Mouse (Mus musculus) gastrocnemius, postnatal 25 days (tissue): ENCODE measurements around the gene Nckap5. TPM values are rescaled to one million over a fixed set of nuclear protein-coding genes. Genes with fewer than 3 reads are reported as not detected.
A peak's percentile ranks its signal among the peaks of the same experiment; 100 is the strongest.
"Not testable (repeated sequence)": the region's sequence is repeated elsewhere in the genome, so short reads cannot be mapped to it uniquely, and the experiment has no call there.

ENCODE experiments used
- DNase-seq: peaks from one replicate; pipeline ENCODE4 v3.0.0; 2022
- long read RNA-seq, 2 experiments: library from polyadenylated mRNA; stranded (forward); transcript quantifications; one replicate each; pipeline ENCODE4 v2.0.0; 2021
- total RNA-seq, 2 experiments: library from RNA; stranded (reverse); gene quantifications; 1 replicate in 1 of 2; 2 replicates in 1 of 2; pipeline ENCODE4 v1.2.3; 2021

Nckap5 gene
- 1 to 10 TPM in 1 of 2 experiments, under 1 TPM in 1; 0.56 to 1.3 TPM for total RNA-seq
- long read RNA-seq, experiment 1, partial matches to known transcripts = 0 of 122 reads
- long read RNA-seq, experiment 1, other reads (novel, unspliced or antisense) = 122 of 122 reads
- long read RNA-seq, experiment 2, partial matches to known transcripts = 0 of 68 reads
- long read RNA-seq, experiment 2, other reads (novel, unspliced or antisense) = 68 of 68 reads

GRCm38 (mm10) chr1:126830031-126830927, at the start of gene Nckap5:
Gene Nckap5, minus strand, starts transcription at chr1:126830799.
- DNase-seq = peak; percentile 73

GRCm38 (mm10) chr1:126877495-126877894, 46.9 kb upstream of the Nckap5 start:
- no peak for DNase-seq

GRCm38 (mm10) chr1:126868372-126868771, 37.8 kb upstream of the Nckap5 start:
- DNase-seq = no peak

- no peak for DNase-seq
Measured at GRCm38 (mm10) chr1:126867912-126868311, 37.3 kb upstream of the Nckap5 start.

GRCm38 (mm10) chr1:126865591-126866086, 35.0 kb upstream of the Nckap5 start:
- DNase-seq = no peak

- DNase-seq = no peak
Measured at GRCm38 (mm10) chr1:126861816-126862215, 31.2 kb upstream of the Nckap5 start.

- no peak for DNase-seq
Measured at GRCm38 (mm10) chr1:126860537-126860936, 29.9 kb upstream of the Nckap5 start.

GRCm38 (mm10) chr1:126849481-126849880, 18.9 kb upstream of the Nckap5 start:
- no peak for DNase-seq

GRCm38 (mm10) chr1:126846317-126846716, 15.7 kb upstream of the Nckap5 start:
- no peak for DNase-seq

- DNase-seq = no peak
Measured at GRCm38 (mm10) chr1:126832885-126833284, 2.3 kb upstream of the Nckap5 start.

- no peak for DNase-seq
Measured at GRCm38 (mm10) chr1:126829031-126829430, 1.6 kb downstream of the Nckap5 start.

GRCm38 (mm10) chr1:126824841-126825240, 5.8 kb downstream of the Nckap5 start:
- no peak for DNase-seq

- no peak for DNase-seq
Measured at GRCm38 (mm10) chr1:126822246-126822645, 8.4 kb downstream of the Nckap5 start.

GRCm38 (mm10) chr1:126817381-126818034, 13.1 kb downstream of the Nckap5 start:
- DNase-seq = peak; percentile 39

- no peak for DNase-seq
Measured at GRCm38 (mm10) chr1:126806994-126807611, 23.5 kb downstream of the Nckap5 start.

GRCm38 (mm10) chr1:126806548-126806947, 24.1 kb downstream of the Nckap5 start:
- DNase-seq = peak; percentile 46

- no peak for DNase-seq
Measured at GRCm38 (mm10) chr1:126802405-126802804, 28.2 kb downstream of the Nckap5 start.

- no peak for DNase-seq
Measured at GRCm38 (mm10) chr1:126801706-126802105, 28.9 kb downstream of the Nckap5 start.

GRCm38 (mm10) chr1:126799379-126799798, 31.2 kb downstream of the Nckap5 start:
- no peak for DNase-seq

GRCm38 (mm10) chr1:126780354-126780941, 50.2 kb downstream of the Nckap5 start:
- not testable (repeated sequence) for DNase-seq

- DNase-seq = not testable (repeated sequence)
Measured at GRCm38 (mm10) chr1:126773947-126774346, 56.7 kb downstream of the Nckap5 start.

- no peak for DNase-seq
Measured at GRCm38 (mm10) chr1:126766971-126767370, 63.6 kb downstream of the Nckap5 start.
